Comparison of ENCODE assay signal across 8 mouse cellular contexts in genomic region chr8:120100388-120101067, GRCm38 (mm10). TPM values are rescaled to one million over a fixed set of nuclear protein-coding genes. Genes with fewer than 3 reads are reported as not detected.
DNase-seq lines count a peak whose midpoint lies in the region; ATAC-seq and TF ChIP-seq lines count a peak whose summit lies in the region.

No protein-coding gene starts in this region.

- DNase-seq in layer of hippocampus, postnatal 10 days (ENCODE audit: low spot score in 2 of 2), result peak; percentile 15 to 32
- no peak for DNase-seq in layer of hippocampus, adult 18-20 months (ENCODE audit: low spot score in 2 of 2)
- DNase-seq in hindbrain, embryonic 10.5 days (ENCODE audit: low spot score), result no peak
- no peak for DNase-seq in spleen, adult 12 weeks (ENCODE audit: low spot score)
- no peak for DNase-seq in cerebellum, postnatal 14 days
- DNase-seq in adrenal gland, adult 2 months, result no peak

- H3K27ac ChIP-seq in bone marrow, adult 2 months (ENCODE audit: control insufficient read depth, insufficient read depth, low read depth, low read length, poor library complexity), result peak overlapping the region; percentile 85; the same call in 1 of the 2 replicates
- H3K27ac ChIP-seq in hindbrain, embryonic 10.5 days, result peak overlapping the region; percentile 94
- peak overlapping the region; percentile 90 for H3K27ac ChIP-seq in midbrain, embryonic 12.5 days (replicated peaks)

- peaks cover 3% of the 10 kb centered on the region; the same call in 1 of the 2 replicates for H3K36me3 ChIP-seq in hindbrain, embryonic 10.5 days
- H3K36me3 ChIP-seq in midbrain, embryonic 12.5 days, result no peaks in the 10 kb centered on the region

- H3K4me1 ChIP-seq in bone marrow, adult 2 months (ENCODE audit: control insufficient read depth, insufficient read depth, low read length), result no peaks in the 10 kb centered on the region
- peaks cover 44% of the 10 kb centered on the region for H3K4me1 ChIP-seq in hindbrain, embryonic 10.5 days (replicated peaks)
- H3K4me1 ChIP-seq in midbrain, embryonic 12.5 days, result peaks cover 30% of the 10 kb centered on the region

- WGBS in bone marrow, adult 2 months, result 3% methylated on average over 25 of the region's 25 CpGs
- 8% methylated on average over 25 of the region's 25 CpGs for WGBS in hindbrain, embryonic 10.5 days
- WGBS in midbrain, embryonic 12.5 days, result 7% methylated on average over 25 of the region's 25 CpGs

- no peak for TF ChIP-seq CTCF in bone marrow, adult 2 months (IDR thresholded peaks at IDR 0.05; ENCODE audit: control insufficient read depth, insufficient read depth, low read length)

- no peak for TF ChIP-seq POLR2A in bone marrow, adult 2 months (IDR thresholded peaks at IDR 0.05; ENCODE audit: borderline replicate concordance, control insufficient read depth, low read depth, low read length)

- H3K9ac ChIP-seq in midbrain, embryonic 12.5 days (replicated peaks), result peak overlapping the region; percentile 98

- H3K4me3 ChIP-seq in bone marrow, adult 2 months (replicated peaks; ENCODE audit: control insufficient read depth, low read depth, low read length), result peak overlapping the region; percentile 85
- peak overlapping the region; percentile 99 for H3K4me3 ChIP-seq in hindbrain, embryonic 10.5 days
- peak overlapping the region; percentile 99 for H3K4me3 ChIP-seq in midbrain, embryonic 12.5 days

- no peaks in the 10 kb centered on the region for H3K9me3 ChIP-seq in hindbrain, embryonic 10.5 days
- H3K9me3 ChIP-seq in midbrain, embryonic 12.5 days, result no peaks in the 10 kb centered on the region

- no peak for ATAC-seq in midbrain, embryonic 12.5 days (ENCODE audit: low FRiP score, low read depth)

- no peaks in the 10 kb centered on the region for H3K27me3 ChIP-seq in hindbrain, embryonic 10.5 days (ENCODE audit: insufficient read depth, poor library complexity, severe bottlenecking)
- no peaks in the 10 kb centered on the region for H3K27me3 ChIP-seq in midbrain, embryonic 12.5 days

- H3K4me2 ChIP-seq in midbrain, embryonic 12.5 days (replicated peaks), result peak overlapping the region; percentile 97

RNA-seq across cellular contexts. Expression of gene Zdhhc7, which starts 0.8 kb away (rescaled TPM):
- 10 to 100 TPM; 37.7 to 40.4 TPM for total RNA-seq in layer of hippocampus, postnatal 10 days (2021)
- 10 to 100 TPM; 36.6 to 37.1 TPM for total RNA-seq in layer of hippocampus, adult 18-20 months (2021)
- polyA plus RNA-seq in bone marrow, adult 2 months (2011; ENCODE audit: insufficient read depth, insufficient read length, low replicate concordance, missing spikeins), result 8.6 and 18.7 TPM in 2 replicates
- polyA plus RNA-seq in hindbrain, embryonic 10.5 days (2016; fragmentation: Nextera tagmentation; extraction: Ambion mirVana), result 34.1 and 38.7 TPM in 2 replicates
- 32.1 and 35.4 TPM in 2 replicates for polyA plus RNA-seq in midbrain, embryonic 12.5 days (2016; fragmentation: Nextera tagmentation; extraction: Ambion mirVana)
- total RNA-seq in adrenal gland, adult 2 months (2021), result 10 to 100 TPM; 41.2 to 55.9 TPM
- polyA plus RNA-seq in adrenal gland, adult 2 months (2012; rRNA removed), result 104 and 124 TPM in 2 replicates

RNA-seq across cellular contexts. Expression of gene 6430548M08Rik, which starts 13.4 kb away (rescaled TPM):
- 10 to 100 TPM; 76.5 to 86.8 TPM for total RNA-seq in layer of hippocampus, postnatal 10 days (2021)
- total RNA-seq in layer of hippocampus, adult 18-20 months (2021), result 100 to 1,000 TPM; 163 to 201 TPM
- polyA plus RNA-seq in bone marrow, adult 2 months (2011; ENCODE audit: insufficient read depth, insufficient read length, low replicate concordance, missing spikeins), result 30.4 and 78.7 TPM in 2 replicates
- 5.2 and 12.5 TPM in 2 replicates for polyA plus RNA-seq in hindbrain, embryonic 10.5 days (2016; fragmentation: Nextera tagmentation; extraction: Ambion mirVana)
- polyA plus RNA-seq in midbrain, embryonic 12.5 days (2016; fragmentation: Nextera tagmentation; extraction: Ambion mirVana), result 16.6 and 20.8 TPM in 2 replicates
- total RNA-seq in adrenal gland, adult 2 months (2021), result 100 to 1,000 TPM in 1 of 2 experiments, 10 to 100 TPM in 1; 98.5 to 118 TPM
- 107 and 149 TPM in 2 replicates for polyA plus RNA-seq in adrenal gland, adult 2 months (2012; rRNA removed)

Comparison
In these comparisons a context has a peak if more than half of its experiments do, and no peak if none do; other contexts are left out.
1. DNase-seq: peak in layer of hippocampus, postnatal 10 days (2 of 2); none in layer of hippocampus, adult 18-20 months (0 of 2), hindbrain, embryonic 10.5 days (single experiment), spleen, adult 12 weeks (single experiment), cerebellum, postnatal 14 days (0 of 2) and adrenal gland, adult 2 months (single experiment).
2. Peak in every context shown above with its lines, with median percentiles within 50 percentile points of each other: H3K27ac ChIP-seq and H3K4me3 ChIP-seq.